Mouse (Mus musculus): ENCODE data around the gene Ttc37. TPM values are rescaled to one million over a fixed set of nuclear protein-coding genes. Genes with fewer than 3 reads are reported as not detected.

Ttc37 gene
- 10.8 and 11.0 TPM in 2 replicates for polyA plus RNA-seq (2016; fragmentation: Nextera tagmentation; extraction: Ambion mirVana)

GRCm38 (mm10) chr13:76098493-76099303, at the start of gene Ttc37, which contains the start of gene Arsk:
Ttc37 (plus strand) TSS chr13:76098734.
Arsk (minus strand) TSS chr13:76098660.
- H3K27me3 ChIP-seq (ENCODE audit: insufficient read depth, poor library complexity, severe bottlenecking), result no peaks in the 10 kb centered on the region
- WGBS, result under 1% methylated on average over 34 of the region's 34 CpGs
- peaks cover 12% of the 10 kb centered on the region; the same call in 1 of the 2 replicates for H3K36me3 ChIP-seq
- H3K27ac ChIP-seq, result peak within 1 kb of the TSS; percentile 89
- peak; percentile 98 for DNase-seq (ENCODE audit: low spot score)
- no peaks in the 10 kb centered on the region for H3K4me1 ChIP-seq
- peak within 1 kb of the TSS; percentile 86 for H3K4me3 ChIP-seq
- H3K9me3 ChIP-seq, result no peaks in the 10 kb centered on the region

- DNase-seq (ENCODE audit: low spot score), result peak; percentile 93
- no peaks in the 10 kb centered on the region for H3K9me3 ChIP-seq
- 1% methylated on average over 59 of the region's 59 CpGs for WGBS
- H3K27ac ChIP-seq, result peak overlapping the region; percentile 71; the same call in 1 of the 2 replicates
- peaks cover 54% of the 10 kb centered on the region for H3K27me3 ChIP-seq (ENCODE audit: insufficient read depth, poor library complexity, severe bottlenecking)
- peak overlapping the region; percentile 66 for H3K4me3 ChIP-seq
- H3K4me1 ChIP-seq, result peaks cover 16% of the 10 kb centered on the region
- H3K36me3 ChIP-seq, result no peaks in the 10 kb centered on the region
These were observed 42.9 kb upstream of the Ttc37 start for GRCm38 (mm10) chr13:76055391-76056232.

GRCm38 (mm10) chr13:76056261-76056724, 42.2 kb upstream of the Ttc37 start:
- Histone ChIP-seq H3K4me1 (peaks cover 16% of the 10 kb centered on the region), H3K27ac (peak overlapping the region; percentile 71; the same call in 1 of the 2 replicates), H3K9me3 (no peaks in the 10 kb centered on the region), H3K27me3 (ENCODE audit: insufficient read depth, poor library complexity, severe bottlenecking) (peaks cover 54% of the 10 kb centered on the region), H3K36me3 (no peaks in the 10 kb centered on the region), H3K4me3 (peak overlapping the region; percentile 66)
- under 1% methylated on average over 34 of the region's 34 CpGs for WGBS
- DNase-seq (ENCODE audit: low spot score), result peak; percentile 87

GRCm38 (mm10) chr13:76056896-76057266, 41.7 kb upstream of the Ttc37 start, which contains the start of gene Gpr150:
Gpr150 (minus strand) TSS chr13:76056996.
- H3K4me1 ChIP-seq, result peaks cover 16% of the 10 kb centered on the region
- H3K9me3 ChIP-seq, result no peaks in the 10 kb centered on the region
- no peak for DNase-seq (ENCODE audit: low spot score)
- 14% methylated on average over 10 of the region's 10 CpGs for WGBS
- H3K4me3 ChIP-seq, result peak within 1 kb of the TSS; percentile 66
- no peaks in the 10 kb centered on the region for H3K36me3 ChIP-seq
- H3K27ac ChIP-seq, result peak within 1 kb of the TSS; percentile 71; the same call in 1 of the 2 replicates
- peaks cover 54% of the 10 kb centered on the region for H3K27me3 ChIP-seq (ENCODE audit: insufficient read depth, poor library complexity, severe bottlenecking)

DNA sequence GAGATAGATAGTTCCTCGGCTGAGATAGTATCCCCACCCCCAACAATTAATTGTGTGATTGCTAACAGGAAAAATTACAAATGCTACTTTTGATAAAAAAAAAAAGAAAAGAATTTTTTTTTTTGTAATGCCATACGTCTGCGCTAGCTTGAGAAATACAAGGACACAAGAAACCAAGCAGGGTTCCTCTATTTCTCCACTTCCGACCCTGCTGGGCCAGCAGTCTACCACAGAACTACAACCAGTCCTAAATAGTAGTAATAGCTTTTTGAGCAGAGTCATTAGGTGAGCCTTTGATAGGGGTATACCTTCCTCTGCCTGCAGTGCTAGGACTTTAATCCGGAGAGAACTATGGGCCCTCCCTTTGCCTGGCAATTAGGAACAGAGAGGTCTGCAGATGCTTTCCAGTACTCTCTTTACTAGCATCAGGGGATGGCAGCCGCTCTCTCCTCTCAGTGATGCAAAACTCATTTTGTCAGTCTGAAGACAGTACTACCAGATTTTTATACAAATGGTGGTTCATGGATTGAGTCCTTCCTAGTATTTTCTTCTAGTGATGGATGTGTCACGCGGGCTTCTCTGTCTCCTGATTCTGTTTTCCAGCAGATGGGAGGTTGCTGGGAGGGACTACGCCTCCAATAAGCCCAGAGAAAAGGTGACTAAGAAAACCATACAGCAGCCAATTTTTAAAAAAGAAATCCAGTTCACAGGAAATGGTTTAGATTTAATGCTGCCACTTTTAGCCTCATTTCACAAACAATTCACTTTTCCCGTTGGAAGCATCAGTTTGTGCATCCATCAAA, 41.1 kb upstream of the Ttc37 start:
- peaks cover 54% of the 10 kb centered on the region for H3K27me3 ChIP-seq (ENCODE audit: insufficient read depth, poor library complexity, severe bottlenecking)
- peaks cover 16% of the 10 kb centered on the region for H3K4me1 ChIP-seq
- 70% methylated on average over 10 of the region's 10 CpGs for WGBS
- DNase-seq (ENCODE audit: low spot score), result no peak
- no peak overlapping the region for H3K4me3 ChIP-seq
- no peak overlapping the region for H3K27ac ChIP-seq
- no peaks in the 10 kb centered on the region for H3K36me3 ChIP-seq
- H3K9me3 ChIP-seq, result no peaks in the 10 kb centered on the region

- Histone ChIP-seq H3K27me3 (ENCODE audit: insufficient read depth, poor library complexity, severe bottlenecking) (peaks cover 35% of the 10 kb centered on the region), H3K4me1 (peaks cover 16% of the 10 kb centered on the region), H3K36me3 (no peaks in the 10 kb centered on the region; the same call in 1 of the 2 replicates), H3K4me3 (no peak overlapping the region), H3K9me3 (no peaks in the 10 kb centered on the region), H3K27ac (no peak overlapping the region)
- 84% methylated on average over 4 of the region's 4 CpGs for WGBS
- DNase-seq (ENCODE audit: low spot score), result no peak
These were observed 38.9 kb upstream of the Ttc37 start for GRCm38 (mm10) chr13:76059591-76059990.

GRCm38 (mm10) chr13:76062126-76062525, 36.4 kb upstream of the Ttc37 start:
- Histone ChIP-seq H3K4me3 (no peak overlapping the region), H3K9me3 (no peaks in the 10 kb centered on the region), H3K36me3 (no peaks in the 10 kb centered on the region; the same call in 1 of the 2 replicates), H3K27me3 (ENCODE audit: insufficient read depth, poor library complexity, severe bottlenecking) (peaks cover 12% of the 10 kb centered on the region; the same call in 1 of the 2 replicates), H3K4me1 (no peaks in the 10 kb centered on the region), H3K27ac (no peak overlapping the region)
- DNase-seq (ENCODE audit: low spot score), result no peak
- 88% methylated on average over 3 of the region's 3 CpGs for WGBS

- no peak overlapping the region for H3K4me3 ChIP-seq
- 91% methylated on average over 3 of the region's 3 CpGs for WGBS
- H3K9me3 ChIP-seq, result no peaks in the 10 kb centered on the region
- no peaks in the 10 kb centered on the region for H3K4me1 ChIP-seq
- no peak for DNase-seq (ENCODE audit: low spot score)
- H3K27me3 ChIP-seq (ENCODE audit: insufficient read depth, poor library complexity, severe bottlenecking), result peaks cover 7% of the 10 kb centered on the region; the same call in 1 of the 2 replicates
- H3K36me3 ChIP-seq, result no peaks in the 10 kb centered on the region; the same call in 1 of the 2 replicates
- H3K27ac ChIP-seq, result no peak overlapping the region
These were observed 36.0 kb upstream of the Ttc37 start for GRCm38 (mm10) chr13:76062569-76062968.

DNA sequence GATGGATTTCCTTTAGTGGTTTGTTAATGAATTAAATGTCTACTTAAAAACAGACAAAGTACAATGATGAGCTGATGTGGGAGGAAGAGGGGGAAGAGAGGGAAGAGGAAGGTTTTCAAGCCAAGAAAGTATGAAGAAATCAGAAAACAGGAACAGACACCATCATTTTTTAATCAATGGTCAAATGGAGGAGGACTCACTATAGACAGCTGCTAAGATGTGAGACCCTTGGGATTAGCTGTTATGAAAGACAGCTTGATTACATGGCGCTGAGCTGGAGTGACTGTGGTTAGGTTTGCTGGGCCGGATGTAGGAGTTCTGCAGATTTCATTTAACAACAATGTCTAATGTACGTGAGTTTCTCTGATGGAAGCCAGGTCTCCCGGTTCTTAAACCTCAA, 35.0 kb upstream of the Ttc37 start:
- H3K36me3 ChIP-seq, result no peaks in the 10 kb centered on the region; the same call in 1 of the 2 replicates
- H3K4me1 ChIP-seq, result no peaks in the 10 kb centered on the region
- no peaks in the 10 kb centered on the region for H3K9me3 ChIP-seq
- no peak overlapping the region for H3K27ac ChIP-seq
- no peaks in the 10 kb centered on the region; the same call in 1 of the 2 replicates for H3K27me3 ChIP-seq (ENCODE audit: insufficient read depth, poor library complexity, severe bottlenecking)
- no peak for DNase-seq (ENCODE audit: low spot score)
- 92% methylated on average over 4 of the region's 4 CpGs for WGBS
- H3K4me3 ChIP-seq, result no peak overlapping the region

- no peaks in the 10 kb centered on the region for H3K9me3 ChIP-seq
- H3K27me3 ChIP-seq (ENCODE audit: insufficient read depth, poor library complexity, severe bottlenecking), result no peaks in the 10 kb centered on the region
These were observed 34.1 kb upstream of the Ttc37 start for GRCm38 (mm10) chr13:76064363-76064945.

GRCm38 (mm10) chr13:76074323-76074722, 24.2 kb upstream of the Ttc37 start:
- Histone ChIP-seq H3K27ac (no peak overlapping the region), H3K9me3 (no peaks in the 10 kb centered on the region), H3K36me3 (no peaks in the 10 kb centered on the region), H3K4me3 (no peak overlapping the region), H3K27me3 (ENCODE audit: insufficient read depth, poor library complexity, severe bottlenecking) (no peaks in the 10 kb centered on the region), H3K4me1 (no peaks in the 10 kb centered on the region)
- no peak for DNase-seq (ENCODE audit: low spot score)
- 84% methylated on average over 1 of the region's 1 CpGs for WGBS

More at GRCm38 (mm10) chr13:76064363-76064945, 34.1 kb upstream of the Ttc37 start:
- 82% methylated on average over 13 of the region's 13 CpGs for WGBS
- H3K4me1 ChIP-seq, result no peaks in the 10 kb centered on the region
- no peak for DNase-seq (ENCODE audit: low spot score)
- H3K4me3 ChIP-seq, result no peak overlapping the region
- H3K36me3 ChIP-seq, result no peaks in the 10 kb centered on the region; the same call in 1 of the 2 replicates
- H3K27ac ChIP-seq, result no peak overlapping the region

- no peaks in the 10 kb centered on the region for H3K9me3 ChIP-seq
- H3K27me3 ChIP-seq (ENCODE audit: insufficient read depth, poor library complexity, severe bottlenecking), result no peaks in the 10 kb centered on the region
- H3K27ac ChIP-seq, result peak overlapping the region; percentile 89
- peaks cover 11% of the 10 kb centered on the region; the same call in 1 of the 2 replicates for H3K36me3 ChIP-seq
- H3K4me1 ChIP-seq, result no peaks in the 10 kb centered on the region
- WGBS, result 5% methylated on average over 16 of the region's 16 CpGs
- peak overlapping the region; percentile 86 for H3K4me3 ChIP-seq
- peak; percentile 84 for DNase-seq (ENCODE audit: low spot score)
These were observed 430 bp upstream of the Ttc37 start for GRCm38 (mm10) chr13:76098116-76098492.

Measured in heart, embryonic 10.5 days (tissue).